Mouse (Mus musculus): Measurements from ENCODE around the gene Rhox6. TPM values are rescaled to one million over a fixed set of nuclear protein-coding genes. Genes with fewer than 3 reads are reported as not detected.

Rhox6 gene
- polyA plus RNA-seq (2012; rRNA removed) = not detected in 2 replicates

GRCm38 (mm10) chrX:37826610-37827009, at the start of gene Rhox6:
TSS of gene Rhox6 (plus strand) at chrX:37826910.

GRCm38 (mm10) chrX:37831386-37831785, 4.7 kb downstream of the Rhox6 start, which contains the start of gene Rhox7a:
TSS of gene Rhox7a (plus strand) at chrX:37831686.

DNA sequence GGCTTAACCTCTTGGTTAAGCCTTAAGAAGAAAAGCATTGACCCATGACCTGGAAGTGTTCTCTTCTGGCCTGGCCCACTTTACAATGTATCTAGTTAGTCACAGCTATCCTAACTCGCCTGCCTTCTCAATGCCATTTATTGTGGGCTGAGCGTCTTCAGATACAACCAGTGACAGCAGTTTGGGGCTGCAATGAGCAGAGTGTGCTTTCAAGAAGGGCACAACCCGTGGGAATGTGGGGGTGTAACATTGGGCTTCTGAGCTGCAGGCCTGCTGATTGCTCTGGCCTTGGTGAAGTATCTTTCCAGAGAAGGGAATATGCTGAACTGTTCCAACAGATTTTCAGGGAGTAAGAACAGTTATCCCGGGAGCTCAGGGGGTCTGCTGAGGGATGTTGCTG, 52.1 kb downstream of the Rhox6 start, which contains the start of gene Rhox8:
TSS of gene Rhox8 (minus strand) at position 101 of the 400 bp plus-strand sequence.

Other genes starting within 250 kb of the Rhox6 start
- not detected in 2 replicates for gene Rhox3f, start 245.9 kb upstream of the Rhox6 start, polyA plus RNA-seq (2012; rRNA removed)
- not detected in 2 replicates for gene Rhox4f, start 219.2 kb upstream of the Rhox6 start, polyA plus RNA-seq (2012; rRNA removed)
- not detected in 2 replicates for gene Rhox3g, start 198.3 kb upstream of the Rhox6 start, polyA plus RNA-seq (2012; rRNA removed)
- gene Rhox2g, start 183.4 kb upstream of the Rhox6 start, polyA plus RNA-seq (2012; rRNA removed) = not detected in 2 replicates
- gene Rhox4g, start 175.6 kb upstream of the Rhox6 start, polyA plus RNA-seq (2012; rRNA removed) = not detected in 2 replicates
- not detected in 2 replicates for gene Rhox3h, start 158.1 kb upstream of the Rhox6 start, polyA plus RNA-seq (2012; rRNA removed)
- gene Rhox2h, start 153.6 kb upstream of the Rhox6 start, polyA plus RNA-seq (2012; rRNA removed) = not detected in 2 replicates
- 0.44 and 3.0 TPM in 2 replicates for gene Rhox5, start 22.1 kb upstream of the Rhox6 start, polyA plus RNA-seq (2012; rRNA removed)
- gene Rhox7a, start 4.8 kb downstream of the Rhox6 start, polyA plus RNA-seq (2012; rRNA removed) = not detected in 2 replicates
- gene Rhox8, start 52.0 kb downstream of the Rhox6 start, polyA plus RNA-seq (2012; rRNA removed) = not detected in 2 replicates
- gene Rhox7b, start 70.3 kb downstream of the Rhox6 start, polyA plus RNA-seq (2012; rRNA removed) = not detected in 2 replicates
- not detected in 2 replicates for gene Rhox9, start 74.9 kb downstream of the Rhox6 start, polyA plus RNA-seq (2012; rRNA removed)
- not detected in 2 replicates for gene Btg1-ps1, start 191.9 kb downstream of the Rhox6 start, polyA plus RNA-seq (2012; rRNA removed)
- gene Btg1-ps2, start 216.2 kb downstream of the Rhox6 start, polyA plus RNA-seq (2012; rRNA removed) = not detected in 2 replicates
- gene Rhox10, start 239.6 kb downstream of the Rhox6 start, polyA plus RNA-seq (2012; rRNA removed) = not detected in 2 replicates